ENCODE assay signal across 11 mouse cellular contexts in the genomic region with DNA sequence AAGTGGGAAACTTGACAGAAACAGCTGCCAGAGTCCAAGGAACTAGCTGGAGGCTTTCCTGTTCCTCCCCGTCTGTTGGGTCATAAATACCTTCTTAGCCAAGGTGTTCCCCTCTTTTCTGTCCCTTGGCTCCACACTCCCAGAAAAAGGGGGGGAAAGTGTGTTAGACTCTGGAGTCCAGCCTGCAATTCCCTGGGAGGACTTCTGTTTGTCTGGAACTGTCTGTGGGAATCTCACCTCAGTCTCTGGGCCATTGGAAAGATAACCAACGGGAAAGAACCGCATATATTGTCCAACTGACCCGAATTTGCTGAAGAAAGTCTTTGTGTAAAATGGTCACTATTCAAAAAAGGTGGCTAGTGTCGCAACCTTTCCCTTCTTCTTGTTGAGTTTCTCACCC. TPM values are rescaled to one million over a fixed set of nuclear protein-coding genes. Genes with fewer than 3 reads are reported as not detected.
DNase-seq lines count a peak whose midpoint lies in the region; ATAC-seq and TF ChIP-seq lines count a peak whose summit lies in the region.
"Had no signal": no experiment of that assay in that cellular context is flagged by ENCODE, and none has a peak within 500 bp of the region (broad histone marks: within the 10 kb centered on the region; RNA-seq: fewer than 3 reads in every experiment).

No protein-coding gene starts in this region.

- no peaks in the 10 kb centered on the region for H3K9me3 ChIP-seq in heart, embryonic 15.5 days (replicated peaks)
- H3K9me3 ChIP-seq in kidney, postnatal 0 days (replicated peaks; ENCODE audit: low read length), result no peaks in the 10 kb centered on the region
- H3K9me3 ChIP-seq in intestine, embryonic 15.5 days, result no peaks in the 10 kb centered on the region
- no peaks in the 10 kb centered on the region for H3K9me3 ChIP-seq in neural tube, embryonic 13.5 days

- no peaks in the 10 kb centered on the region for H3K27me3 ChIP-seq in heart, embryonic 15.5 days
- H3K27me3 ChIP-seq in kidney, postnatal 0 days (ENCODE audit: insufficient read depth, low read length), result no peaks in the 10 kb centered on the region
- no peaks in the 10 kb centered on the region for H3K27me3 ChIP-seq in intestine, embryonic 15.5 days (replicated peaks)
- peaks cover 23% of the 10 kb centered on the region for H3K27me3 ChIP-seq in neural tube, embryonic 13.5 days

- WGBS in heart, embryonic 15.5 days, result 67% methylated on average over 5 of the region's 5 CpGs
- WGBS in kidney, postnatal 0 days, result 58% methylated on average over 5 of the region's 5 CpGs
- WGBS in intestine, embryonic 15.5 days, result 69% methylated on average over 5 of the region's 5 CpGs
- 63% methylated on average over 5 of the region's 5 CpGs for WGBS in neural tube, embryonic 13.5 days

- no peak for DNase-seq in heart, postnatal 25 days (ENCODE audit: low spot score)
- no peak for DNase-seq in kidney, postnatal 0 days (ENCODE audit: low spot score)
- DNase-seq in kidney, postnatal 14 days, result no peak
- no peak for DNase-seq in spleen, postnatal 4 days (ENCODE audit: low spot score in 2 of 2)
- no peak for DNase-seq in spleen, postnatal 10 days (ENCODE audit: low spot score in 2 of 2)
- DNase-seq: cerebellum, adult 18-20 months; layer of hippocampus, postnatal 36 days had no signal

- 0 out of 2 replicates have a peak overlapping the region, but pooled peaks have one; percentile 84 for H3K4me2 ChIP-seq in heart, embryonic 15.5 days
- H3K4me2 ChIP-seq in kidney, postnatal 0 days (ENCODE audit: low read length), result peak overlapping the region; percentile 88; the same call in 1 of the 2 replicates
- H3K4me2 ChIP-seq in intestine, embryonic 15.5 days (replicated peaks), result no peak overlapping the region
- peak overlapping the region; percentile 80 for H3K4me2 ChIP-seq in neural tube, embryonic 13.5 days

- intact Hi-C loops in heart, postnatal 25 days (cut with DNase I), result loop anchor here (5.0 to 10.0 kb wide), 2 partner anchors 91 to 142 kb away; no protein-coding TSS in a partner anchor

- TF ChIP-seq CTCF in kidney, postnatal 0 days (IDR thresholded peaks at IDR 0.05; ENCODE audit: low read depth), result no peak

- ATAC-seq in heart, embryonic 15.5 days (replicated peaks; ENCODE audit: insufficient number of reproducible peaks, insufficient read depth, low FRiP score, low read depth), result no peak
- ATAC-seq in kidney, postnatal 0 days (replicated peaks; ENCODE audit: low FRiP score, low read depth), result no peak
- ATAC-seq in intestine, embryonic 15.5 days, result no peak
- ATAC-seq in neural tube, embryonic 13.5 days (ENCODE audit: low read depth), result no peak
- ATAC-seq: activated CD4-positive, CD25-positive, alpha-beta regulatory T cell, adult 4 months had no signal

- 0 out of 2 replicates have a peak overlapping the region, but pooled peaks have one; percentile 79 for H3K9ac ChIP-seq in heart, embryonic 15.5 days
- no peak overlapping the region for H3K9ac ChIP-seq in kidney, postnatal 0 days (ENCODE audit: low read depth, low read length)
- H3K9ac ChIP-seq in intestine, embryonic 15.5 days, result no peak overlapping the region
- H3K9ac ChIP-seq in neural tube, embryonic 13.5 days, result no peak overlapping the region

- no peaks in the 10 kb centered on the region for H3K36me3 ChIP-seq in heart, embryonic 15.5 days
- H3K36me3 ChIP-seq in kidney, postnatal 0 days (ENCODE audit: insufficient read depth, low read length), result no peaks in the 10 kb centered on the region
- no peaks in the 10 kb centered on the region for H3K36me3 ChIP-seq in intestine, embryonic 15.5 days
- no peaks in the 10 kb centered on the region for H3K36me3 ChIP-seq in neural tube, embryonic 13.5 days

- H3K27ac ChIP-seq in heart, embryonic 15.5 days, result peak overlapping the region; percentile 88
- peak overlapping the region; percentile 91 for H3K27ac ChIP-seq in kidney, postnatal 0 days
- 0 out of 2 replicates have a peak overlapping the region, but pooled peaks have one; percentile 8 for H3K27ac ChIP-seq in intestine, embryonic 15.5 days
- no peak overlapping the region; the same call in 1 of the 2 replicates for H3K27ac ChIP-seq in neural tube, embryonic 13.5 days (replicated peaks)

- H3K4me3 ChIP-seq in heart, embryonic 15.5 days, result no peak overlapping the region
- no peak overlapping the region for H3K4me3 ChIP-seq in kidney, postnatal 0 days (replicated peaks; ENCODE audit: low read depth, low read length)
- H3K4me3 ChIP-seq in intestine, embryonic 15.5 days (replicated peaks), result no peak overlapping the region
- no peak overlapping the region for H3K4me3 ChIP-seq in neural tube, embryonic 13.5 days

- peaks cover 25% of the 10 kb centered on the region for H3K4me1 ChIP-seq in heart, embryonic 15.5 days (replicated peaks)
- H3K4me1 ChIP-seq in kidney, postnatal 0 days (replicated peaks; ENCODE audit: insufficient read depth, low read length), result 0 out of 2 replicates have a peak, but pooled peaks cover 8% of the 10 kb centered on the region
- no peaks in the 10 kb centered on the region; the same call in 1 of the 2 replicates for H3K4me1 ChIP-seq in intestine, embryonic 15.5 days (replicated peaks)
- peaks cover 13% of the 10 kb centered on the region for H3K4me1 ChIP-seq in neural tube, embryonic 13.5 days (replicated peaks)

RNA-seq across cellular contexts. Expression of a gene that starts 1.0 kb away (rescaled TPM):
- polyA plus RNA-seq in heart, embryonic 15.5 days (2015; fragmentation: Nextera tagmentation; extraction: Ambion mirVana), result 3.5 and 5.2 TPM in 2 replicates
- 1 to 10 TPM; 4.4 TPM for total RNA-seq in heart, postnatal 25 days (2021)
- 12.0 and 14.7 TPM in 2 replicates for polyA plus RNA-seq in kidney, postnatal 0 days (2015; fragmentation: Nextera tagmentation; extraction: Ambion mirVana)
- polyA plus RNA-seq in intestine, embryonic 15.5 days (2015; fragmentation: Nextera tagmentation; extraction: Ambion mirVana), result 3.0 and 3.4 TPM in 2 replicates
- polyA plus RNA-seq in neural tube, embryonic 13.5 days (2015; fragmentation: Nextera tagmentation; extraction: Ambion mirVana), result 1.5 and 1.6 TPM in 2 replicates
